Mouse (Mus musculus) MEL (cell line): ENCODE measurements around the gene Cope. TPM values are rescaled to one million over a fixed set of nuclear protein-coding genes. Genes with fewer than 3 reads are reported as not detected.

Experiments used
- DNase-seq: peaks from one replicate; pipeline ENCODE4 v3.0.0; 2011; ENCODE audit warnings: low read depth, low spot score
- H3K27ac ChIP-seq: 2 replicates; pipeline ENCODE4 v1.5.1; 2012; ENCODE audit warnings: low read depth, mild to moderate bottlenecking, control low read depth, low read length, moderate library complexity; ENCODE audit not compliant: control insufficient read depth
- H3K27me3 ChIP-seq, 2 experiments: fragments of 150-350 bp in 1 of 2; sonication (generic) in 1 of 2; 2 replicates each; pipeline ENCODE4 v1.6.1; 2012; ENCODE audit warnings: low read length in 2 of 2, mild to moderate bottlenecking in 2 of 2, improper control_type of control experiment in 1 of 2, moderate library complexity in 1 of 2; ENCODE audit not compliant: insufficient read depth in 2 of 2, control insufficient read depth in 1 of 2
- H3K36me3 ChIP-seq, 2 experiments: 2 replicates each; pipeline ENCODE4 v1.6.1; 2012 to 2014; ENCODE audit warnings: low read length in 2 of 2, improper control_type of control experiment in 1 of 2, inconsistent platforms in 1 of 2, mild to moderate bottlenecking in 1 of 2; ENCODE audit not compliant: insufficient read depth in 2 of 2, control insufficient read depth in 1 of 2
- H3K4me1 ChIP-seq, 2 experiments: fragments of 150-350 bp in 1 of 2; sonication (generic) in 1 of 2; 2 replicates each; pipeline ENCODE4 v1.6.1; 2012; ENCODE audit warnings: low read length in 2 of 2, improper control_type of control experiment in 1 of 2, mild to moderate bottlenecking in 1 of 2; ENCODE audit not compliant: insufficient read depth in 2 of 2, control insufficient read depth in 1 of 2
- H3K4me3 ChIP-seq, 2 experiments: fragments of 150-350 bp in 1 of 2; sonication (generic) in 1 of 2; 2 replicates each; pipeline ENCODE4 v1.5.1; 2012; ENCODE audit warnings: low read depth in 2 of 2, low read length in 2 of 2, mild to moderate bottlenecking in 2 of 2, moderate library complexity in 2 of 2, control low read depth in 1 of 2, improper control_type of control experiment in 1 of 2; ENCODE audit not compliant: control insufficient read depth in 1 of 2, insufficient read depth in 1 of 2
- H3K79me2 ChIP-seq: 2 replicates; pipeline ENCODE4 v1.6.1; 2012; ENCODE audit warnings: mild to moderate bottlenecking, low read length, moderate library complexity; ENCODE audit not compliant: control insufficient read depth, poor library complexity, insufficient read depth
- H3K9ac ChIP-seq: 2 replicates; pipeline ENCODE4 v1.6.1; 2012; ENCODE audit warnings: low read depth, mild to moderate bottlenecking, control low read depth, low read length, moderate library complexity; ENCODE audit not compliant: control insufficient read depth, poor library complexity, severe bottlenecking
- H3K9me3 ChIP-seq: fragments of 150-350 bp; sonication (generic); replicated peaks from 2 replicates; pipeline ENCODE4 v1.6.1; 2012; ENCODE audit warnings: mild to moderate bottlenecking, low read length, improper control_type of control experiment, moderate library complexity; ENCODE audit not compliant: insufficient read depth
- BHLHE40 ChIP-seq: IDR thresholded peaks from 2 replicates; pipeline ENCODE4 v1.6.1; 2012; ENCODE audit warnings: low read depth, mild to moderate bottlenecking, inconsistent platforms, low read length, improper control_type of control experiment, borderline replicate concordance
- CHD1 ChIP-seq: IDR thresholded peaks from 2 replicates; pipeline ENCODE4 v1.6.1; 2012; ENCODE audit warnings: low read depth, mild to moderate bottlenecking, inconsistent platforms, low read length, improper control_type of control experiment
- CHD2 ChIP-seq: IDR thresholded peaks from 2 replicates; pipeline ENCODE4 v1.6.1; 2011; ENCODE audit warnings: low read length, improper control_type of control experiment
- E2F4 ChIP-seq: IDR thresholded peaks from 2 replicates; pipeline ENCODE4 v1.6.1; 2011; ENCODE audit warnings: low read depth, low read length, improper control_type of control experiment, borderline replicate concordance
- ELF1 ChIP-seq: IDR thresholded peaks from 2 replicates; pipeline ENCODE4 v1.6.1; 2014; ENCODE audit warnings: low read depth, mild to moderate bottlenecking, inconsistent platforms, low read length, improper control_type of control experiment, moderate library complexity
- EP300 ChIP-seq, 2 experiments: IDR thresholded peaks; 2 replicates each; pipeline ENCODE4 v1.6.1; 2011; ENCODE audit warnings: improper control_type of control experiment in 2 of 2, low read length in 2 of 2, low read depth in 1 of 2, mild to moderate bottlenecking in 1 of 2
- GABPA ChIP-seq: IDR thresholded peaks from 2 replicates; pipeline ENCODE4 v1.6.1; 2012; ENCODE audit warnings: low read depth, mild to moderate bottlenecking, inconsistent platforms, low read length, improper control_type of control experiment, moderate library complexity
- GATA1 ChIP-seq: IDR thresholded peaks from 2 replicates; pipeline ENCODE4 v1.6.1; 2011; ENCODE audit warnings: low read depth, low read length, improper control_type of control experiment
- HCFC1 ChIP-seq: IDR thresholded peaks from 2 replicates; pipeline ENCODE4 v1.6.1; 2012; ENCODE audit warnings: low read depth, mild to moderate bottlenecking, inconsistent platforms, low read length, improper control_type of control experiment, moderate library complexity
- JUND ChIP-seq: IDR thresholded peaks from 2 replicates; pipeline ENCODE4 v1.6.1; 2011; ENCODE audit warnings: low read depth, mild to moderate bottlenecking, improper control_type of control experiment, low read length
- MAX ChIP-seq: IDR thresholded peaks from 2 replicates; pipeline ENCODE4 v1.6.1; 2011; ENCODE audit warnings: low read length, improper control_type of control experiment
- MAZ ChIP-seq: IDR thresholded peaks from 2 replicates; pipeline ENCODE4 v1.6.1; 2012; ENCODE audit warnings: low read depth, mild to moderate bottlenecking, inconsistent platforms, low read length, improper control_type of control experiment
- MXI1 ChIP-seq: IDR thresholded peaks from 2 replicates; pipeline ENCODE4 v1.6.1; 2011; ENCODE audit warnings: mild to moderate bottlenecking, low read depth, low read length, improper control_type of control experiment
- MYB ChIP-seq: IDR thresholded peaks from 2 replicates; pipeline ENCODE4 v1.6.1; 2011; ENCODE audit warnings: mild to moderate bottlenecking, low read depth, low read length, improper control_type of control experiment
- MYC ChIP-seq: IDR thresholded peaks from 2 replicates; pipeline ENCODE4 v1.6.1; 2011; ENCODE audit warnings: low read depth, mild to moderate bottlenecking, low read length, improper control_type of control experiment, moderate library complexity
- NELFE ChIP-seq: IDR thresholded peaks from 2 replicates; pipeline ENCODE4 v1.6.1; 2011; ENCODE audit warnings: low read depth, low read length, improper control_type of control experiment
- POLR2A ChIP-seq, 2 experiments: IDR thresholded peaks; 2 replicates each; pipeline ENCODE4 v1.6.1; 2011 to 2012; ENCODE audit warnings: low read length in 2 of 2, mild to moderate bottlenecking in 2 of 2, control low read depth in 1 of 2, improper control_type of control experiment in 1 of 2, low read depth in 1 of 2, moderate library complexity in 1 of 2; ENCODE audit not compliant: control insufficient read depth in 1 of 2, insufficient read depth in 1 of 2, poor library complexity in 1 of 2
- POLR2AphosphoS2 ChIP-seq: IDR thresholded peaks from 2 replicates; pipeline ENCODE4 v1.6.1; 2011; ENCODE audit warnings: low read length, improper control_type of control experiment
- POLR2AphosphoS5 ChIP-seq: IDR thresholded peaks from 2 replicates; pipeline ENCODE4 v1.6.1; 2012; ENCODE audit warnings: low read depth, borderline replicate concordance, mild to moderate bottlenecking, inconsistent platforms, low read length, moderate library complexity, mixed read lengths
- RAD21 ChIP-seq: IDR thresholded peaks from 2 replicates; pipeline ENCODE4 v1.6.1; 2011; ENCODE audit warnings: mild to moderate bottlenecking, low read depth, low read length, improper control_type of control experiment
- RCOR1 ChIP-seq: IDR thresholded peaks from 2 replicates; pipeline ENCODE4 v1.6.1; 2012; ENCODE audit warnings: low read depth, mild to moderate bottlenecking, inconsistent platforms, low read length, improper control_type of control experiment
- SIN3A ChIP-seq: IDR thresholded peaks from 2 replicates; pipeline ENCODE4 v1.6.1; 2012; ENCODE audit warnings: low read length, improper control_type of control experiment, inconsistent platforms
- SMC3 ChIP-seq: IDR thresholded peaks from 2 replicates; pipeline ENCODE4 v1.6.1; 2011; ENCODE audit warnings: low read depth, low read length, improper control_type of control experiment
- TAL1 ChIP-seq: IDR thresholded peaks from 2 replicates; pipeline ENCODE4 v1.6.1; 2012; ENCODE audit warnings: mild to moderate bottlenecking, inconsistent platforms, low read length, moderate library complexity, mixed read lengths
- TBP ChIP-seq: IDR thresholded peaks from 2 replicates; pipeline ENCODE4 v1.8.0; 2011; ENCODE audit warnings: low read depth, low read length, improper control_type of control experiment
- TCF12 ChIP-seq: IDR thresholded peaks from 2 replicates; pipeline ENCODE4 v1.6.1; 2014; ENCODE audit warnings: low read depth, mild to moderate bottlenecking, inconsistent platforms, low read length, improper control_type of control experiment, moderate library complexity
- UBTF ChIP-seq: IDR thresholded peaks from 2 replicates; pipeline ENCODE4 v1.6.1; 2012; ENCODE audit warnings: low read depth, mild to moderate bottlenecking, inconsistent platforms, low read length, improper control_type of control experiment, moderate library complexity, borderline replicate concordance; ENCODE audit not compliant: insufficient read depth
- USF1 ChIP-seq: IDR thresholded peaks from 2 replicates; pipeline ENCODE4 v1.6.1; 2014; ENCODE audit warnings: low read depth, mild to moderate bottlenecking, inconsistent platforms, low read length, improper control_type of control experiment, moderate library complexity
- ZC3H11A ChIP-seq: IDR thresholded peaks from 2 replicates; pipeline ENCODE4 v1.6.1; 2012; ENCODE audit warnings: low read depth, mild to moderate bottlenecking, inconsistent platforms, low read length, improper control_type of control experiment
- ZKSCAN1 ChIP-seq: IDR thresholded peaks from 2 replicates; pipeline ENCODE4 v1.6.1; 2012; ENCODE audit warnings: low read depth, mild to moderate bottlenecking, inconsistent platforms, low read length, improper control_type of control experiment, moderate library complexity
- ZMIZ1 ChIP-seq: IDR thresholded peaks from 2 replicates; pipeline ENCODE4 v1.6.1; 2012; ENCODE audit warnings: low read depth, mild to moderate bottlenecking, inconsistent platforms, low read length, improper control_type of control experiment, moderate library complexity
- ZNF384 ChIP-seq: IDR thresholded peaks from 2 replicates; pipeline ENCODE4 v1.6.1; 2012; ENCODE audit warnings: low read depth, mild to moderate bottlenecking, inconsistent platforms, low read length, improper control_type of control experiment
- polyA plus RNA-seq, 2 experiments: library from polyadenylated mRNA; stranded (reverse) in 1 of 2; unstranded in 1 of 2; fragments of >175 nt in 1 of 2; fragments of >200 nt in 1 of 2; gene quantifications; 2 replicates each; pipeline versions ENCODE4 v1.2.1 to v1.2.4; 2012; ENCODE audit warnings: low replicate concordance in 2 of 2, low read depth in 1 of 2; ENCODE audit not compliant: insufficient read length in 2 of 2, insufficient read depth in 1 of 2, missing spikeins in 1 of 2
- total RNA-seq: library from RNA; depleted of rRNA; stranded (reverse); fragments of 300-350 nt; gene quantifications from 2 replicates; pipeline ENCODE4 v1.2.3, GENCODE M21; 2012

Gene Cope
- total and polyA plus RNA-seq, 3 experiments: 132 to 232 TPM; not detected in 1

DNA sequence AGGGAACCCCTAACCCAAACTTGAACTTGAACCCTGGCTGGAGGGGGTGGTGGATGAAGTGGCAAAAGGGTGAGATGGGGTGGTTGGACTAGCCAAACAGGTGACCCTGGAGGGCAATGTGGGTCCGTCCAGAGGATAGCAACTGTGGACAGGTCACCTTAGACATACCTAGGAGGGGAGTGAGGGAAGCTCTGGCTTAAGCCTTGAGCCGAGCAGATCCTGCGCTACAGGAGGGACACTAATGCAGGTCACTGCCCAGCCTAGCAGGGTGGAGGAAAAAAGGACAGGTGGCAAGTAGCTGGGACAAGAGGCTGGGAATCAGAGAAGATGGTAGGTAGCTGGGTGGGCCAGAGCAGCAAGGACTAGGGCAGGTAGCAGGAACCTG is 49.7 kb downstream of the Cope start:
- TF ChIP-seq CHD2 (no peak), MXI1 (no peak), MYB (no peak), TBP (no peak), E2F4 (no peak), CHD1 (0 out of 2 replicates have a peak, but pooled peaks have one; percentile 62), MAZ (no peak), SIN3A (peak; percentile 11; the same call in 1 of the 2 replicates)
- H3K36me3 ChIP-seq: peaks cover 8 to 37% of the 10 kb centered on the region in 2 experiments
- H3K27me3 ChIP-seq: no peaks in the 10 kb centered on the region
- no peak overlapping the region for H3K27ac ChIP-seq
- peak overlapping the region; percentile 98 for H3K9ac ChIP-seq
- H3K4me1 ChIP-seq: peaks cover 11 to 33% of the 10 kb centered on the region in 2 experiments
- H3K79me2 ChIP-seq: peaks cover 60% of the 10 kb centered on the region
- no peak for DNase-seq
- H3K9me3 ChIP-seq: no peaks in the 10 kb centered on the region
- peak overlapping the region; percentile 94 to 96 for H3K4me3 ChIP-seq

GRCm38 (mm10) chr8:70352657-70353151 is 50.4 kb downstream of the Cope start:
- Histone ChIP-seq H3K79me2 (peaks cover 54% of the 10 kb centered on the region), H3K4me3 (peak overlapping the region; percentile 94 to 96), H3K9ac (peak overlapping the region; percentile 98), H3K4me1 (peaks cover 11 to 33% of the 10 kb centered on the region in 2 experiments), H3K36me3 (peaks cover 6 to 38% of the 10 kb centered on the region in 2 experiments), H3K9me3 (no peaks in the 10 kb centered on the region), H3K27me3 (no peaks in the 10 kb centered on the region), H3K27ac (peak overlapping the region; percentile 69)
- peak; percentile 44 for DNase-seq
- no peak for TF ChIP-seq BHLHE40
- TF ChIP-seq SIN3A: no peak; the same call in 1 of the 2 replicates
- TF ChIP-seq ZC3H11A: no peak
- TF ChIP-seq RCOR1: no peak
- no peak for TF ChIP-seq EP300 (IDR thresholded peaks at IDR 0.05; ENCODE audit: low read depth in 1 of 2, low read length in 2 of 2)
- TF ChIP-seq GATA1: no peak
- no peak for TF ChIP-seq ZKSCAN1
- 0 out of 2 replicates have a peak, but pooled peaks have one; percentile 8 for TF ChIP-seq TCF12
- no peak for TF ChIP-seq JUND
- no peak for TF ChIP-seq TBP
- no peak for TF ChIP-seq HCFC1
- TF ChIP-seq ZMIZ1: no peak; the same call in 1 of the 2 replicates
- no peak for TF ChIP-seq POLR2AphosphoS5
- peak; percentile 36; the same call in 1 of the 2 replicates for TF ChIP-seq MAX
- no peak for TF ChIP-seq SMC3
- TF ChIP-seq NELFE: no peak
- no peak for TF ChIP-seq POLR2AphosphoS2
- TF ChIP-seq ZNF384: no peak
- no peak for TF ChIP-seq GABPA
- TF ChIP-seq MYC: no peak
- no peak for TF ChIP-seq ELF1
- TF ChIP-seq POLR2A (IDR thresholded peaks at IDR 0.05; ENCODE audit: control insufficient read depth in 1 of 2, insufficient read depth in 1 of 2, low read depth in 1 of 2, low read length in 2 of 2, poor library complexity in 1 of 2): no peak; a peak in 1 of 4 replicates
- TF ChIP-seq TAL1: no peak
- TF ChIP-seq UBTF: peak; percentile 100
- TF ChIP-seq E2F4: no peak
- TF ChIP-seq USF1: no peak
- no peak for TF ChIP-seq RAD21
- peak; percentile 42 for TF ChIP-seq CHD1
